Mouse (Mus musculus) spleen, adult 2 months (tissue): Measurements from ENCODE around the gene Prkca. TPM values are rescaled to one million over a fixed set of nuclear protein-coding genes. Genes with fewer than 3 reads are reported as not detected.

ENCODE experiments used
- DNase-seq, 2 experiments: peaks; one replicate each; pipeline versions ENCODE4 v3.0.0 to v3.0.0-alpha.2; 2012 to 2021; ENCODE audit warnings: low spot score in 2 of 2, low read depth in 1 of 2
- H3K27ac ChIP-seq: fragments of 200-500 bp; 2 replicates; pipeline ENCODE4 v1.5.1; 2012; ENCODE audit warnings: low read length, inconsistent platforms; ENCODE audit not compliant: insufficient read depth
- H3K27me3 ChIP-seq: fragments of 200-500 bp; 2 replicates; pipeline ENCODE4 v1.6.1; 2012; ENCODE audit warnings: mild to moderate bottlenecking, moderate library complexity, low read length, inconsistent platforms; ENCODE audit not compliant: control insufficient read depth, insufficient read depth
- H3K36me3 ChIP-seq: fragments of 200-500 bp; 2 replicates; pipeline ENCODE4 v1.6.1; 2012; ENCODE audit warnings: mild to moderate bottlenecking, low read length, inconsistent platforms; ENCODE audit not compliant: control insufficient read depth, insufficient read depth
- H3K4me1 ChIP-seq: fragments of 200-500 bp; 2 replicates; pipeline ENCODE4 v1.6.1; 2011; ENCODE audit warnings: inconsistent platforms; ENCODE audit not compliant: control insufficient read depth, insufficient read depth, insufficient read length
- H3K4me3 ChIP-seq: fragments of 200-500 bp; 2 replicates; pipeline ENCODE4 v1.5.1; 2011; ENCODE audit warnings: mild to moderate bottlenecking, inconsistent platforms; ENCODE audit not compliant: insufficient read depth, insufficient read length; ENCODE audit errors: extremely low read depth
- CTCF ChIP-seq: fragments of 200-500 bp; IDR thresholded peaks from 2 replicates; pipeline ENCODE4 v1.5.1; 2011; ENCODE audit warnings: mild to moderate bottlenecking, inconsistent platforms; ENCODE audit not compliant: insufficient read depth, insufficient read length, insufficient replicate concordance; ENCODE audit errors: extremely low read depth
- POLR2A ChIP-seq: fragments of 200-500 bp; IDR thresholded peaks from 2 replicates; pipeline ENCODE4 v1.6.1; 2011; ENCODE audit warnings: low read depth, low read length, inconsistent platforms
- WGBS: fragments of 180-500 bp; shearing (Covaris S2); methylation state at CpG from one replicate; pipeline ENCODE4 v1.1.7; 2018; 5-methylcytosine and 5-hydroxymethylcytosine counted together
- polyA plus RNA-seq: library from polyadenylated mRNA; depleted of rRNA; stranded (reverse); fragments of >200 nt; gene quantifications from 2 replicates; pipeline ENCODE4 v1.2.3, GENCODE M21; 2012

Prkca gene
- polyA plus RNA-seq, 1 experiment = 8.4 TPM

DNA sequence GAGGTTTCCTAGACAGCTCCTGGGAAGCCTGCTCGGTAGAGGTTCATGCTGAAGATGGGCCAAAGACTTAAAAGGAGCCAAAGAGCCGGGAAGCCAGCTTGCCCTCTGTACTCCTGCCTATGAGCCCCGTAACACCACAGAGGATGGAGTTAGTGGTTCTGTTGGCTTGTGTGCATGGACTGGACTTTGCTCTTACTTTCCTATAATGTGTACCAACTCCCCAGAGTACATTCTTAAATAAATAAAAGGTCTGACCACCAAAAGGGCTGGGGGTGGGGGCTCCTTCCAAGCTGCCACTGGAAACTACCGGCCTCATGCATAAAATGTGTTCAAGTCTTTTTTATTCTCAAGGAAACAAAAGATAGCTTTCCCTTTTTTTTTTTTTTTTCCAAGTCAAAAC, 377.5 kb downstream of the Prkca start:
- Histone ChIP-seq H3K27me3 (no peaks in the 10 kb centered on the region), H3K27ac (no peak overlapping the region), H3K36me3 (no peaks in the 10 kb centered on the region), H3K4me1 (no peaks in the 10 kb centered on the region), H3K4me3 (no peak overlapping the region)
- no peak for TF ChIP-seq CTCF
- 87% methylated on average over 4 of the region's 4 CpGs for WGBS
- no peak for DNase-seq

DNA sequence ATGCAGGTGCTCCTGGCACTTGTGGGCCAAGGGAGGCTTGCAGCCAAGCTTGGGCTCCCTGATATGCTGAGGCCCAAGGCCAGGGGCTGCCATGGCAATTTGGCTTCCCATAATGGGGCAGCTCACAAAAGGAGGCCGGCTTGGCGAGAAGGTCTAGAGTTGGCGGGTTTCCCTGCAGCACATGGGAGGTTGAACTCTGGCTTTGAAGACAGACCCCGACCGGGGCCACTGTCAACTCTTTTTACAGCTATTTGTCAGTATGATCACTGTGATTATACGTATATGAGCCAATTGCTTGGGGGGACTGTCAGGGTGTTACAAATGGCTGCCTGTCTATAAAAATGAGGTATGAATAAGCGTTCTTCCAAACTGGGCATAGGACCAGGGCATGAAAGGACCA, 378.3 kb downstream of the Prkca start:
- Histone ChIP-seq H3K4me3 (no peak overlapping the region), H3K27me3 (no peaks in the 10 kb centered on the region), H3K36me3 (peaks cover 5% of the 10 kb centered on the region), H3K4me1 (no peaks in the 10 kb centered on the region), H3K27ac (no peak overlapping the region)
- DNase-seq = no peak
- 90% methylated on average over 7 of the region's 7 CpGs for WGBS
- TF ChIP-seq CTCF (no peak), POLR2A (no peak)

- Histone ChIP-seq H3K4me1 (no peaks in the 10 kb centered on the region), H3K4me3 (no peak overlapping the region), H3K27ac (no peak overlapping the region), H3K36me3 (peaks cover 13% of the 10 kb centered on the region), H3K27me3 (no peaks in the 10 kb centered on the region)
- no peak for TF ChIP-seq CTCF
- no peak for TF ChIP-seq POLR2A
- WGBS = 91% methylated on average over 13 of the region's 13 CpGs
- DNase-seq = no peak
These were observed 386.0 kb downstream of the Prkca start for GRCm38 (mm10) chr11:107957566-107958350.

GRCm38 (mm10) chr11:107955191-107956062, 388.3 kb downstream of the Prkca start:
- no peak for TF ChIP-seq POLR2A
- no peak for TF ChIP-seq CTCF
- DNase-seq = no peak
- Histone ChIP-seq H3K27ac (no peak overlapping the region), H3K4me3 (no peak overlapping the region), H3K27me3 (no peaks in the 10 kb centered on the region), H3K4me1 (no peaks in the 10 kb centered on the region), H3K36me3 (peaks cover 13% of the 10 kb centered on the region)
- 86% methylated on average over 10 of the region's 10 CpGs for WGBS

GRCm38 (mm10) chr11:107951431-107951830, 392.3 kb downstream of the Prkca start:
- DNase-seq = no peak
- TF ChIP-seq POLR2A (no peak), CTCF (no peak)

DNA sequence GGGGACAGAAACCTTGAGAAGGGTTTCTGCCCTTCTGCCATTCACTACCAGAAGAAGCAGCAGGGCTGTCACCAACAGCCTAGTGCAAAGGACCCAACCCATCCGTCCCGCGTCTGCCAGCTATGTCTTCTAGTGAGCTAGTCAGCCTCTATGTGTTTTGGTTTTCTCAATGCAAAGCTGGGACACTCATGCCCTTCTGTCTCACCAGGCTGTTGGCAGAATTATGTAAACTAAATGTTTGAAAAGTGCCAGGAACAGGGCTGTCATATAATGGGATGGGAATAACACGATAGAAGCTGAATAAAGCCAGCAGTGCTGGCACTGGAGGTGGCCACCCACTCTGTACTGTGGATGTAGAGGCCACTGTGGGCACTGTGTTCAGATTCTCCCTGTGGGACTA, 393.1 kb downstream of the Prkca start:
- DNase-seq = no peak
- H3K27ac ChIP-seq = no peak overlapping the region
- H3K36me3 ChIP-seq = peaks cover 13% of the 10 kb centered on the region
- no peaks in the 10 kb centered on the region for H3K4me1 ChIP-seq
- TF ChIP-seq CTCF = no peak
- TF ChIP-seq POLR2A = no peak
- H3K27me3 ChIP-seq = no peaks in the 10 kb centered on the region
- 96% methylated on average over 4 of the region's 4 CpGs for WGBS
- H3K4me3 ChIP-seq = no peak overlapping the region

More at GRCm38 (mm10) chr11:107951431-107951830, 392.3 kb downstream of the Prkca start:
- H3K36me3 ChIP-seq = peaks cover 13% of the 10 kb centered on the region
- 93% methylated on average over 11 of the region's 11 CpGs for WGBS
- no peak overlapping the region for H3K27ac ChIP-seq
- H3K4me3 ChIP-seq = no peak overlapping the region
- H3K4me1 ChIP-seq = no peaks in the 10 kb centered on the region
- H3K27me3 ChIP-seq = no peaks in the 10 kb centered on the region

DNA sequence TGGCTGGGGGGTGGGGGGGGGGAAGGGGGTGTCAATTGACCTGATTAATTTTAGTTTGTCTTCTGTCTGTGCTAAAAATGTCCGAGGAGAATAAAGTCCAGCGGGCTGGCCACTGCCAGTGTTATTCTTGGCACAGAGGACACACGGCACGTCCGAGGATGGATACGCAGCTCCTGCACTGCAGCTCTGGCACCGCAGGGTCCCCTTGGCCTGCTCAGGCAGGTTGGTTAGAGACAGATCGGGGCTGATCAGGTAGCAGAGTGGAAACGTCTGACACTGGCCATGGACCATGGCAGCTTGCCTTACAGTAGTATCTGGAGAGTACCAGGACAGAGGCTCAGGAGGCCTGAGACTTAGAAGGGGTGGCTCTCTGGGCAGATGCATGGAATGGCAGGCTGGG, 393.5 kb downstream of the Prkca start:
- TF ChIP-seq POLR2A = no peak
- TF ChIP-seq CTCF = no peak

More for the DNA sequence above, 393.5 kb downstream of the Prkca start:
- H3K27me3 ChIP-seq = no peaks in the 10 kb centered on the region
- H3K27ac ChIP-seq = no peak overlapping the region
- no peak overlapping the region for H3K4me3 ChIP-seq
- DNase-seq = no peak
- H3K4me1 ChIP-seq = no peaks in the 10 kb centered on the region
- WGBS = 94% methylated on average over 9 of the region's 9 CpGs
- H3K36me3 ChIP-seq = peaks cover 11% of the 10 kb centered on the region
